Mouse (Mus musculus) right cerebral cortex, postnatal 14 days (tissue): ENCODE results near the gene Zfp61.
"Not testable (repeated sequence)": the region's sequence is repeated elsewhere in the genome, so short reads cannot be mapped to it uniquely, and the experiment has no call there.

Experiments used
- DNase-seq: peaks from one replicate; pipeline ENCODE4 v3.0.0; 2022

The Zfp61 gene

DNA sequence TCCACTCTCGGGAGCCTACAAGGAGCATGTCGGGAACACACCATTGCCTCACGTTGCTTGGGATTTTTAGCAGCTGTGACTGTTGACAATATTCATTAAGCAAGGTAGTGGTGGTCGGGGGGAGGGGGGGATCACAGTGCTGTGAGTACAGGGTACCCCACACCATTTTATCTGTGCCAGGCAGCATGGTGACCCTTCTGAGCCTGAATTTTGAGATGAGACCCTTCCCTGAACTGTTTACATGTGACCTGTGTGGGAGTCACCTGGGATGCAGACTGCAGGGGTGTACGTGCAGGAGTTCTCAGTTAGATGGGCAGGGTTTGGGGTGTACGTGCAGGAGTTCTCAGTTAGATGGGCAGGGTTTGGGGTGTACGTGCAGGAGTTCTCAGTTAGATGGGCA is 4.6 kb downstream of the Zfp61 start:
- no peak for DNase-seq

DNA sequence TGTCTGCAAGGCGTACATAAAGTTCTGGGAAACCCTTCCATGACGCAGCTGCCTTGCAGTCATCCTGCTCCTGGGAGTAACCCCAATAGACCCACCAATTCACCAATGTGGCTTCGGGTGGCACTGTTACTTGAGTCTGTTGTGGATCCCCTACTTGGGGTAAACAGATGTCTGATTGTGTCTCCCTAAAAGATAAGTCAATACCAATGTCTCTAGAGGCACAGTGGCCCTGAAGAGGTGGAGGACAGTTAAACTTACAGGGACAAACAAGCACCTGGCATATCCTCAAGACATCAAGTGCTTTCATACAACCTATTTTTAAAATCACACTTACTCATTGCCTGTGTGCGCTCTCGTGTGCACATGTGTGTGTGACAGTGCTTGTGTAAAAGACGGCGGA is 5.7 kb downstream of the Zfp61 start:
- no peak for DNase-seq

DNA sequence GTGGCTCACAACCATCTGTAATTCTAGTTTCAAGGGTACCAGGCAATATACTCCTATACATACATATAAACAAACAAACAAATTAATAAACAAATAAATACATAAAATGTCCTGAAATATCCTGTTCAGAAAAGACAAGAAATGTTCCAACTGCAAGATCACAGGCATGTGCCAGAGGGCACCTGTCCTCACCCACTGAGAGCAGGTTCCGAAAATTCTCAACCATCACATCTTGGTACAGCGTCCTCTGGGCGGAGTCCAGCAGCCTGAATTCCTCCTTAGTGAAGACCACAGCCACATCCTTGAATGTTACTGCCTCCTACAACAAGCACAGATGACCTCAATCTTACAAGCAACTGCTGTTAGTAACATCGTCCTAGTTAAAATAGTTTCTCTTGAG is 6.3 kb downstream of the Zfp61 start:
- no peak for DNase-seq

DNA sequence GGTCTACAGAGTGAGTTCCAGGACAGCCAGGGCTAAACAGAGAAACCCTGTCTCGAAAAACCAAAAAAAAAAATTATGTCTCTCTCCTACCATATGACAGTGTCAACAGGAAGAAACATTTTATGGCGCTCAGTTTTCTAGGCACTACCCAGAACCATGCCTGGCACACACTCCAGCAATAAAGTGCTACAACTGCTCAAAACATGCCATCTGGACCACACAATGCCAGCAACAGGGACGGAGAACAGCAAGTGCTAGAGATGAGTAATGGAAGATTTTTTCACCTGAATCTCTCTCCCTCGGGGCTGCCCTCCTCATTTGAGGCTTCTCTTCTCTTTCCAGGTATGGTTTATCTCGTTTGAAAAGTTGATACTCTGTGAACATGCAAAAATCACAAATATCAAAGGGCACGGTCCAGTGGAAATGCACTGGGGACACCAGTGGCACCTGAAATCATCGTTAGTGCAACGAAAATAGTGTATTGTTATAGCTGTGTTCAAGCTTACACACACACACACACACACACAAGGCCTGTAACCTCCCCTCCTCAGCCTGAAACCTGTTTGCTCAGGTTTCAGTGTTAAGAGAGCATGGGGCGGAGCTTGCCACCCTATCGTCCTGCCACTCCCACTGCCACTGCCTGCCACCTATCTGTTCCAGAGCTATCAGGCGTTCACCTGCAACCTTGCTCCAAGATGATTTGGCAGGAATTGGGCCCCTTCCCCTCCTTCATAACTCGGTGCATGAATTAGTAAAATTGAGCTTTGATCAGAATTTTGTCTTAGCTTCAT is 7.8 kb downstream of the Zfp61 start:
- no peak for DNase-seq

DNA sequence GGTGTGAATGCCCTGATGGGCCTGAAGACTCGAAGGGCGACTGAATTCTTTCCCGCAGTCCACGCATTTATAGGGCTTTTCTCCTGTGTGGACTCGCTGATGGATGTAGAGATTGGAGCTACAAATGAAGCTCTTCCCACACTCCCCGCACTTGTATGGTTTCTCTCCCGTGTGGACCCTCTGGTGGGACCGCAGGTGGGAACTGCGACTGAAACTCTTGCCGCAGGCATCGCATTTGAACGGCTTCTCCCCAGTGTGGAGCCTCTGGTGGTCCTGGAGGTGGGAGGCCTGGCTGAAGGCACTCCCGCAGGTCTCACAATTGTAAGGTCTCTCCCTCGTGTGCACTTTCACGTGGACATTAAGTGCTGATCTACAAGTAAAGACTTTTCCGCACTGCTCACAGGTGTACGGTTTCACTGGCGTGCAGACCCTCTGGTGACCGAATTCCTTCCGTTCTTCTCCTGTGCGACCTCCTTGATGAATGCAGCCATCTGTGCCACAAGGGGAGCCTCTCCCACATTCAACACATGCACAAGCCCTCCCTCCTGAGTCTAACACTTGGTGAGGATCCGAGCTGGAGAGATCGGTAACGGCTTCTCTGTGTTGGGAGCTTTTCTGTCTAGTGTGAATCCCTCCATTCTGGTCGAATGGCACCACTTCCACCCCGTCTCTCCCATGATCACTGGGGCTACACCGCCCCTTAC is 9.5 kb downstream of the Zfp61 start:
- DNase-seq = no peak

DNA sequence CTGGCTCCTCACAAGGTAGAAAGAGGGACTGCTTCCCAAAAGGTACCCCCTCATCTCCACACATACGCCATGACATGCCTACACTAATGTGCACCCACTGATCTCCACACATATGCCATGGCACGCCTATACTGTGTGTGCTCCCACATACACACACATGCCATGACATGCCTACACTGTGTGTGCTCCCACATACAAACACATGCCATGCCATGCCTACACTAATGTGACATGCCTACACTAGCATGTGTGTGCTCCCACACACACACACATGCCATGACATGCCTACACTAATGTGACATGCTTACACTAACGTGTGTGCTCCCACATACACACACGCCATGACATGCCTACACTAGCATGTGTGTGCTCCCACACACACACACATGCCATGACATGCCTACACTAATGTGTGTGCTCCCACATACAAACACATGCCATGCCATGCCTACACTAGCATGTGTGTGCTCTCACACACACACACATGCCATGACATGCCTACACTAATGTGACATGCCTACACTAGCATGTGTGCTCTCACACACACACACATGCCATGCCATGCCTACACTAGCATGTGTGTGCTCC is 10.8 kb downstream of the Zfp61 start:
- DNase-seq = no peak

DNA sequence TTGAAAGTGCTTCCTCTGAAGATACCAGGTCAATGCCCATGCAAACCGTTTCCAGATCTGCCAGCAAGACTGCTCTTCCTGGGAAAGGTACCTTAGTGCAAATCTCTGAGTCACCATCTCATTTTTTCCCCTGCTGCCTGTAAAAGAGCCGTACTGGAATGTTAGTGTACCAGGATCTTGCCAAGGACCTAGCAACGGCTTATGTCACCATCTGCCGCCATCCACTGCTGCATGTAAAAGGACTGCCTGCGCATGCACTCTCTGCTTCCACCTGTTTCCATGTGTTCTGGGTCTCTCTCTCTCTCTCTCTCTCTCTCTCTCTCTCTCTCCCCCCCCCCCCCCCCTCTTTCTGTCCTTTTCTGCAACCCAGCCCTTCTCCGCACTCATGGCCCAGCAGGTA is 12.5 kb downstream of the Zfp61 start:
- DNase-seq = no peak

DNA sequence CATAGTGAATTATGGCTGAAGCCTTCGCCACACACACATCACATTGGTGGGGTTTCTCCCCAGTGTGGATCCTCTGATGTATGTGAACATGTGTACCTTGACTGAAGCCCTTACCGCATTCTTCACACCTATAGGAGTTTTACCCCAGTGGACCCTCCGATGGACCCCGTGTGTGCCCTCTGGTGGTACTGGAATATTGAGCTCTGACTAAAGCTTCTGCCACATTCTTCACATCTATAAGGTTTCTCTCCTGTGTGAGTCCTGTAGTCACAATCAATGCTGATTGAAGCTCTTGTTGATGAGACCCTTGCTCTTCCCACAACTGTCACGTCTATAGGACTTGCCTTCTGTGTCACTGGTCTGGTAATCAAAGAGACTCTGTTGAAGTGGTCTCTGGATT is 13.4 kb downstream of the Zfp61 start:
- no peak for DNase-seq

DNA sequence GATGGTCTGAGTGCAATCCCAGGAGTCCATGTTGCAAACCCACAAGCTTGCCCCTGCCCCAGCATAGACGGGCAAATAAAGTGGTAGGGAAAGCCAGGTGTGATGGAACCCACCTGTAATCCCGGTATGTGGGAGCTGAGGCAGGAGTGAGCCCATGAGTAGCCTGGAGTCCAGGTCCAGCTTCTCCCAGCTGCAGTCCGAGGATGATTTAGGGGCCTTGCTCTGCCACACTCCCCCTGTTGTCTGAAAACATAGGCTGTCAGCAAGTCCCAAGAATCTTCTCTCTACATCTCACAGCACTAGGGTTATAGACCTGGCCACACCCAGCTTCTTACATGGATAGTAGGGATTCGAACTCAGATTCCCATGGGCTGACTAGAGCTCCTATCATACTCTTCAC is 14.1 kb downstream of the Zfp61 start:
- DNase-seq = no peak

DNA sequence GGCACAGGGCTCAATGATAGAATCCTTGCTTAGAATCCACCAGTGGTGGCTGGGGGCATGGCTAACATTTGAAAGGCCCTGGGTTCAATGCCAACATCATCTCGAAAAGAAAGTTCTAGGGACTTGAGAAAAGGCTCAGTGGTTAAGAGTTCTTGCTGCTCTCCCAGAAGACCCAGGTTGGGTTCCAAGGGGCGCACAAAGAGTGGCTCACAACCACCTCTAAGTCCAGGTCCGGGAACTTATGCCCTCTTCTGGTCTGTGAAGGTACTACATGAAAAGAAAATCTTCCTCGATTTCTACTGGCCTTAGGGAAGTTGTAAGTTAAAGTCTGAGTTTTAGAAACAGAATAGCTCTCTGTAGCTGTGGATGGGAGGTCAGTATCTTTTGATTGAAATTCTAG is 14.9 kb downstream of the Zfp61 start:
- DNase-seq = no peak

DNA sequence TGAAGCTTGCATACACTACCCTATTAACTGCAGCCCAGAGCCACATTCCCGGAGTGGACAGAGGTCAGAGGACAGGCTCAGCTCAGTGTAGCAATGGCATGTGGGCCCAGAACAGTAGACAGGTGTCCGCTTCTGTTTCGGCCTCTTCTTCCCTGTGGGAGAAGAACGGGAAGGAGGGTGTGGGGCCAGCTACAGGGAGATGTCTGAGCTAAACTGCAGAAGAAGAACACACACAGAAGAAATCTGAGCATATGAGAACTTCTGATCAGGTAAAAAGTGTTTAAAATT is 20.2 kb downstream of the Zfp61 start:
- no peak for DNase-seq

DNA sequence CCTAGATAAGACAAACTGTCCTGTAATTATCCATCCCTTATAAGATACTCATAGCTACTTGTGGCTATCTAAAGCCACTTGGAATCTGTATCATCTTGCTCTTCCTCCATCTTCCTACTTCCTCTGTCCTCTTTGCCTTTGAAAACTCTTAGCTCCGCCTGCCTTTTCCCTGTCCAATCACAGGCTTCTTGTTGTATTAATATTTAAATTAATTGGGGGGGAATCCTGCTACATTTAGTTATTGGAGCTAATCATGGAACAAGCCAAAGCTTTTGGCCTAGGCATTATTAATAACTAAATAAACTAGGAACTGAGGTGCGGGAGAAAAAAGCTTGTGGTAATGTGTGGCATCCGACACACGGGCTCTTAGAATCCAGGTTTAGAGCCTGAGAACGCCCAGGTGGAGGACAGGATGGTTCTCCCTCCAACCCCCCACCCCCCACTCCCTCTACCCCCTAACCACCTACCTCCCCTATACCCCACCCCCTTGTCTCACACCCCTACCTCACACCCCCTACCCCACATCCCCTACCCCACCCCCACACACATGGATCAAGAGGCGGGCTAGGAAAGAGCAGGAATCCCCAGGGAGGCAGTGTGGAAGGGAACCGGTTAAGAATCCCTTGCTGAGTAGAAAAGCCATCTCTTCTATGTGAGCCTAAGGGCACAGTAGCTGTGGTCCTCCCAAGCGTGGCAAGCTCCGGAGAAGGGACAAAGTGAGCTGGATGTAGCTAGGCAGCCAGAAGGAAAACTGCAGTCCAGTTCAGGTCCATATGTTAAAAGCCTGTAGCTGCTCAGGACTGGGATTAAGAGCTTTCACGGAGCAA is 20.8 kb downstream of the Zfp61 start:
- DNase-seq = no peak

DNA sequence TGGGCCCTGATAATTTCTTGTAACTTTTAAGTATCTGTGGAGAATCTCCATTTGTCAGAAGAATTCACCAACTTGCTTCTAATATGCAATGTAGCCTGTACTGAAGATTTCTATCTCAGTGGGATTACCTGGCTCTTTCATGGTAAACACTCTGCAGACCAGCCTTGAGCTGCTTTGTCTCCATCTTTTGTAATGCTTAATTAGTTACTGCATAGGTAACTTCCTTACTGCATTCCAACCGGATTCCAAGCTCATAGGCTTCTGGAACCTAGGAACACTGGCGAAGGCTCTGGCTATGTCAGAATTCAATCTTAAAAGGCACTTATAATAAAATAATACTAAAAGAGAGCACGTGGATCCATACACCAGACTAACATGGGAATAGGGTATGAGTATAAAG is 22.3 kb downstream of the Zfp61 start:
- DNase-seq = not testable (repeated sequence)

DNA sequence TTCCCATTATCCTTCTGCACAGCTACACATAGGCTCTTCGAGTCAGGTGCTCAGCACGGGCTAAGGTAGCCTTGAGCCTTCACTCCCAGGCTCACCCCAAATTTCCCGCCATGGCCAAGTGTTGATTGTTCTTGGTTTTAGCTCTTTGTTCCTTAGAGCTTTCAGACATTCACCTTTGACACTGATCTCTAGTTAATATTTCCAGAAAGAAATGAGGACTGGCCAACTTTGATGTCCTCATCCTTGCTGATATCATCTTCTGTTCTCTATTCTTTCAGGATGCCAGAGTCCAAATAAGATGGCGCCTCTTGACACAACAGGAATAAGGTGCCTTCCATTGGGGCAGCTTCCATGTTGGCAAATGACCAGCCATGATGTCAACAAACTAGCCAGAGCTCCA is 26.6 kb downstream of the Zfp61 start:
- no peak for DNase-seq

DNA sequence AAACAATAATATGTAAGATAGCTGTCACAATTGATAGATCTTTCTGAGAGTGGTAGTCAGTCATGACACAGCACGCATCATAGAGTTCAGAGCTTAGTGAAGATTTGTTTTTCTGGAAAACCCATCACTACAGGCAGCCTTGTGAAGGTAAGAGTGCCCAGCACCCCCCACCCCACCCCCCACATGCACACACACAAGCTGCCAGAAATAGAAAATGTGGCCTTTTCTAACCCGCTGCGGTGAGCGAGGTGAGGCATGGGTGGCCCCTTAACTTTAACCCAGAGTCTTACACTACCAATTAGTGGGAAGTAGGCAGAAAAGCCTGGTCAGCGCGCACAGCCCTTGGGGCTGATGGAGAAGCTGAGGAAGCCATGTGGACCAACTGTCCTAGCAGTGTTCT is 29.8 kb downstream of the Zfp61 start:
- DNase-seq = no peak

DNA sequence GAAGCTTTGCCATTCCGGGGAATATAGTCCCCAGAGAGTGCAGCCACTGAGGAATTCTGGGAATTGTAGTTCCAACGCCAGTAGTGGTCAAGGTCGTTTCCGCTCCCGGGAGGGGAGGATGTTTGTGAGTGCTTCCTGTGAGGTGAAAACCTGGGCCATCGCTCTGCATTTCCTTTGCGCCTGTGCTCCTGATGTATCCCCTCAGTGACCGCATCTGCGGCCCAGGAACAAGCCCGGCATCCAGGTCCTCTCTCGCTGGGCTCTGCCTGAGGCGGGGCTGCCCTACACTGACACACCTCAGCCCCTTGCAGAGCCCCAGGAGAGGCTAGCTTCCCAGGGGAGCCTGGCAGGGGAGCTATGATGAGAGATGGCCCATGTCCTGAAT is 30.8 kb downstream of the Zfp61 start, which contains the start of gene Zfp93:
Zfp93 (plus strand) TSS at position 133 of the 385 bp plus-strand sequence.
- DNase-seq = peak; percentile 67

DNA sequence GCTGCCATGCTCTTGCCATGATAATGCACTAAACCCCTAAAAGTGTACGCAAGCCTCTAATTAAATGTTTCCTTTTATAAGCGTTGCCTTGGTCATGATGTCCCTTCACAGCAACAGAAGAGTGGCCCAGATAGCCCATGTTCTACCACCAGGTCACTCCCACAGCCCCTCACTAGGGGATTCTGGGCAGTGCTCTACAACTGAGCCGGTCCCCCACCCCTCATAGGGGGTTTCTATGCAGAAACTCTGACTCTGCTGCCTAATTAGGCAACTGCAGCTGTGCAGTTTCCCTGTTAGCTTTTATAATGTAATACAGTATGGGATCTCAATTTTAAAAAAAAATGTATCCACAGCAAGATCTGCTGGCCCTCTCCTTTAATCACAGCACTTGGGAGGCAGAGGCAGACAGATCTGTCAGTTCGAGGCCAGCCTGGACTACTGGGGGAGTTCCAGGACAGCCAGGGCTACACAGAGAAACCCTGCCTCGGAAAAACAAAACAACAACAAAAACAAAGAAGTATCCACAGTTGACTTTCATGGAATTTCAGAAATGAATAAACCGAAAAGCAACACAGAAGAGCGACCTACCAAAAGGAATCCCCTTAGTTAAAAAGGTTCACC is 31.3 kb downstream of the Zfp61 start:
- DNase-seq = no peak

DNA sequence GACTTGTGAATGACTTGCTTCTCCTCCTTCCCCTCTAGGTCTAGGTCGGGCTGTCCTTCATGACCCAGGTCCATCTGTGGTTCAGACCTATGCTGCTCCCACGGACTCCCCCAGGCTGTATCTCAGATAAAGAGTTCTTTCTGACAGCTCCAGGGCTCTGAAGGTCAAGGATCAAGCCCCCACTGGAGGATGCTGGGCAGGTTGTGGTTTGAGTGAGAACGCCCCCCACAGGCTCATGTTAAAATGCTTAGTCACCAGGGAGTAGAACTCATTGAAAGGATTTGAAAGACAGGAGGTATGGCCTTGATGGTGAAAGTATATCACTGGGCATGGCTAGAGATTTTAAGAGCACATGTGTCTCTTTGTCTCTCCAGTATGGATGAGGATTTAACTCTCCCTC is 31.8 kb downstream of the Zfp61 start:
- no peak for DNase-seq

DNA sequence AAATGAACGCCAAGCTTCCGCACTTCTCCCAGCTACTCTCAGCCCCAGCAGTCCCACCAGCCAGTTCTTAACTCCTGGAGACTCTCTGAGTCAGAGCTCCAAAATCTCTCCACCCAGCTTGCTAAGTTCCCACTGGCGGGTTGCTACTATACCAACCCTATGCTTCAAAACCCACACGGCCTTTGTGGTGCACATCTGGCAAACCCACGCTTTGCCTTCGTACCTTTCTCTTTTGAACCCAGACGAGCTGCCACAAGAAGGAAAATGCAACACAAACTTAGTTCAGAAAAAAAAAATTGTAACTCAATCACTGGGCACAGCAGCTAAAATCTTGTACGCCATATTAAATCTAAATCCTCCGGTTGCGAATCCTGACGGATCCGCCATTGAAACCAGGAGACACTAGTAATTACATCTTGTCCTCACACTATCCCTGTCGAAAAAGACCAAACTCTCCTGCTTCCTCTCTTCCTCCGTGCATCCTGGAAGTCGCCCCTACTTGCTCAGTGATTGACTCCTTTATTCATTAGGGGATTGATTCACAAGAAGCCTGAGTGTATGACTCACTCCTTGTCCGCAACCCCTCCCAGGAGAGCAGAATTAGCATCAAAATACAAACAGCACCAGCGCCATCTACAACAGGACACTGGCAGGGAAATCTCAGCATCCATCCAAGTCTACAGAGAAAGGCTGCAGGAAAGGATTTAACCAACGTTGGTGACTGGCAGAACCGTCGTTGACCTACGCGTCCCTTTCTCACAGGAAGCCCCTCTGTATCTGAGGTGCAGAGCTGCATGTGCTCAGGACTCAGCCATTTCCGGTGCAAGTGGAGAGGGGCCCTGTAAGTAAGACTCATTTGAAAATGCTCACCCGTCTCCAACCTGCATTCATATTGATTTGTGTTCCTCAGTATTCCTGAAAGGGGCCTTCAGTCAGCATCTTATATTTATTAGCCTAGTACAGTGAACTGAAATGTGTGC is 32.6 kb downstream of the Zfp61 start:
- DNase-seq = no peak

DNA sequence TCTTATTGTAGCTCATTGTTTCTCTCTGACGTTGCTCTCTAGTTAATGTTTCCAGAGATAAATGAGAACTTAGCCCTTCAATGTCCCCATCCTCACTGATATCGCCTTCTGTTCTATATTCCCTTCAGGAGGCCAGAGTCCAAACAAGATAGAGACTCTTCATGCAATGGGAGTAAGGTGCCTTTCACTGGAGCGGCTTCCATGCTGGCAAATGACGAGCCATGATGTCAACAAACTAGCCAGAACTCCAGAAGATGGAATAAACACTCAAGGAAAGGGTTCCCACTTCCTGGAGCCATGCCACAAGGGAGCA is 41.1 kb downstream of the Zfp61 start:
- DNase-seq = no peak

DNA sequence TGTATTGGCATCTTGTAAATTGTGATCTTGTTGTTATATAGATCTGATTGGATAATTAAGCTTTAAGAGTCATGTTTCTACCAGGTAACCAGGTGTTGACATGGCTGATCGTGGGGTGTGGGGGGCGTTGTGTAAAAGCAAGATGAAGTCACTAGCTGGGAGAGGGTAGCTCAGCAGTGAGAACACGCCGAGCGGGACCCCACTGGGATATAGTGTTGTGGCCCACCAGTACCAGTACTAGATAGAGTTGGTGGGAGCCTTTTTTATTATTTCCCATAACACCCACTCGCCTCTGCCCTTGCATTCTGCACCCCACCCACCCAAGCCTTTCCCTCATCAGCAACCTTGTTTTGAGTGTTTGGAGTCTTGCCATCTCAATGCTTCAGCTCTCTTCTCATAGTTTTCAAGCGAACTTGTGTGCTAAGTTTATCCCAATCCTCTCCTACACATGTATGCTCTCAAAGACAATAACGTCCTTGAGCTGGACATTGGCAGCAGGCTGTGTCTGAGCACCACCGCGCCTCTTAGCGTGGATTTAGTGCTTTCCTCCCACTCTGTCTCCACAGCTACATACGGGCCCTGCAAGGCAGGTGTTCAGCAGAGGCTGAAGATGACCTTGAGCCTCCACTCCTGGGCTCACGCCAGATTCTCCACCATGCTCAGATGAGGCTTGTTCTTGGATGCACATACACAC is 41.6 kb downstream of the Zfp61 start:
- no peak for DNase-seq
